Mouse (Mus musculus): Measurements from ENCODE around the gene Bcl6. TPM values are rescaled to one million over a fixed set of nuclear protein-coding genes. Genes with fewer than 3 reads are reported as not detected.

Bcl6 gene
- polyA plus RNA-seq (2012; rRNA removed) (10.8 and 11.9 TPM in 2 replicates), polyA plus RNA-seq (2014; fragmentation: Nextera tagmentation; extraction: Ambion mirVana) (2.5 and 2.7 TPM in 2 replicates)

DNA sequence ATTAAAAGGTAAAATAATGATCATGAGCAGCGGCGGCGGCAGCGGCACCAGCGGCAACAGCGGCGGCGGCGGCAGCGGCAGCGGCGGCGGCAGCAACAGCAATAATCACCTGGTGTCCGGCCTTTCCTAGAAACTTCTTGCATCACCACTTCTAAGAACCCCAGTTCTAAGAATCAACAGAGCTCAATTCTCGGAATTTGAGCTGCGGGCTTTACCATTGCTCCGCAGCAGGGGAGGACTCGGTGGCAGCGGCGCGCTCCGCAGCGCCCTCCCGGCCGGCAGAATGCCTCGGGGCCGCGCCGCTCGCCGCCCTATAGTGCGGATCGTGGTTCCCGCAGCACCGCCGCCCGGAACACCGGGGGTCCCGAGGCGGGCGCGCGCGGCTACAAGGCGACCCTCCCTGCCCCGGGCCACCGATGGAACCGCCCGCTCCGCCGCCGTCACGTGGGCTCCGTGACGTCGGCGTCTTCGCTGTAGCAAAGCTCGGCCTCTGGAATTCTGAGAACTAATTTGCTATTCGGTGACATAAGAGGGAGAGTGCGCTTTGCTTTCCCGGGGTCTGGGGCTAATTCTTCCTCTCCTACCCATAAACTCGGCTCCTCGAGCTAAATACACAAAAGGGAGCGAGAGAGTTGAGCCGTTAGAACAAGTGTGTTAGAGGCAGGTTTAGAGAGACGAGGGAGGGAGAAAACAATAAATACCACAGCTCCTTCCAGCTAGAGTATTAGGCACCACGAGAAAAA lies at the start of gene Bcl6, which contains the start of gene Gm37419:
TSS of gene Bcl6 (minus strand) at position 387 of the 743 bp plus-strand sequence.
TSS of gene Gm37419 (plus strand) at position 17 of the 743 bp plus-strand sequence.
- 2% methylated on average over 68 of the region's 68 CpGs for WGBS
- DNase-seq (ENCODE audit: low spot score): peak; percentile 91
- Histone ChIP-seq H3K27me3 (ENCODE audit: control insufficient read depth, insufficient read depth, low read length) (no peaks in the 10 kb centered on the region; the same call in 1 of the 2 replicates), H3K36me3 (ENCODE audit: control insufficient read depth, insufficient read depth, low read length) (no peaks in the 10 kb centered on the region), H3K27ac (replicated peaks; ENCODE audit: low read depth, low read length) (peak within 1 kb of the TSS; percentile 99), H3K4me2 (replicated peaks; ENCODE audit: low read depth, low read length, severe bottlenecking) (peak within 1 kb of the TSS; percentile 97), H3K9ac (ENCODE audit: low read depth, low read length, severe bottlenecking) (peak within 1 kb of the TSS; percentile 85), H3K9me3 (ENCODE audit: control insufficient read depth, low read length) (no peaks in the 10 kb centered on the region), H3K4me1 (ENCODE audit: control insufficient read depth, insufficient read depth, low read length) (peaks cover 38% of the 10 kb centered on the region), H3K4me3 (replicated peaks; ENCODE audit: low read length) (peak within 1 kb of the TSS; percentile 72)
- ATAC-seq (ENCODE audit: low FRiP score, low read depth): peak; percentile 85
- TF ChIP-seq POLR2A (IDR thresholded peaks at IDR 0.05; ENCODE audit: borderline replicate concordance, extremely low read depth, insufficient read depth, insufficient read length): peak; percentile 65; the same call in 1 of the 2 replicates

DNA sequence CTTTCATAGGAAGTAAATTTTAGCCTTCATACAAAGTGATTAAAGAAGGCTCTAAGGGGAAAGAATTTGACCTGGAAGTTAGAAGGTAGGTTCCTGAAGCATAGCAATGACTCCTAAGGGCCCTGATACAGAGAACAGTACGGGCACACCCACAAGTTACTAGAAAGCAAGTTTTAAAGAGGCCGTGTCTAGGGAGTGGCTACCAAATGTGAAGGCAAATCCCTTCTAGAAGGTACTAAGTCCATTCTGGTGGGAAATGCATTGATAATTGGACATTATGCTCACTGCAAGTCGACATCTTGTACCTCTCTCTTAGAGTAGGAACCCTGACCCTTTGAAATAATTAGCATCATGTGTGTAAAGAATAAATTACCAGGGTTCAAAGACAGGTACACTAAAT lies 47.7 kb upstream of the Bcl6 start:
- 92% methylated on average over 3 of the region's 3 CpGs for WGBS
- Histone ChIP-seq H3K27ac (replicated peaks; ENCODE audit: low read depth, low read length) (no peak overlapping the region), H3K4me2 (replicated peaks; ENCODE audit: low read depth, low read length, severe bottlenecking) (no peak overlapping the region), H3K4me1 (ENCODE audit: control insufficient read depth, insufficient read depth, low read length) (no peaks in the 10 kb centered on the region), H3K4me3 (replicated peaks; ENCODE audit: low read length) (no peak overlapping the region), H3K36me3 (ENCODE audit: control insufficient read depth, insufficient read depth, low read length) (no peaks in the 10 kb centered on the region), H3K9me3 (ENCODE audit: control insufficient read depth, low read length) (0 out of 2 replicates have a peak, but pooled peaks cover 3% of the 10 kb centered on the region), H3K27me3 (ENCODE audit: control insufficient read depth, insufficient read depth, low read length) (no peaks in the 10 kb centered on the region), H3K9ac (ENCODE audit: low read depth, low read length, severe bottlenecking) (no peak overlapping the region)
- no peak for TF ChIP-seq POLR2A (IDR thresholded peaks at IDR 0.05; ENCODE audit: borderline replicate concordance, extremely low read depth, insufficient read depth, insufficient read length)
- ATAC-seq (ENCODE audit: low FRiP score, low read depth) (no peak), DNase-seq (ENCODE audit: low spot score) (no peak)

DNA sequence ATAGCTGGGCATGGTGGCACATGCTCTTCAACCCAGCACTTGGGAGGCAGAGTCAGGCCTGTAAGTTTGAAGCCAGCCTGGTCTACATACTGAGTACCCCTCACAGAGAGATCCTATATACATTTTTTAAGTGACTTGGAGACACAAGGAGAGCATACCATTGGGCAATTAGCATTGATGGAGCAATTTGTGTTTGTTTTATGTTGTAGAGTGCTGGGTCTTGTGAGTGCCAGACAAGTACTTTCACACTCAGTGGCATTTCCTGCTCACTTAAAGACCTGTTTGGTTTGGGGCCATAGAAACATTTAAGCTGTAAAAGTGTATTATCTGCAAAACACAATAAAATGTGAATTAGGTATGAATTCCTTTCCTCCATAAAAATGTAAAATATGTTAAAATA lies 47.1 kb upstream of the Bcl6 start:
- ATAC-seq (ENCODE audit: low FRiP score, low read depth) (no peak), DNase-seq (ENCODE audit: low spot score) (no peak)
- TF ChIP-seq POLR2A (IDR thresholded peaks at IDR 0.05; ENCODE audit: borderline replicate concordance, extremely low read depth, insufficient read depth, insufficient read length): no peak
- Histone ChIP-seq H3K4me2 (replicated peaks; ENCODE audit: low read depth, low read length, severe bottlenecking) (no peak overlapping the region), H3K36me3 (ENCODE audit: control insufficient read depth, insufficient read depth, low read length) (no peaks in the 10 kb centered on the region), H3K9ac (ENCODE audit: low read depth, low read length, severe bottlenecking) (no peak overlapping the region), H3K27ac (replicated peaks; ENCODE audit: low read depth, low read length) (no peak overlapping the region), H3K4me1 (ENCODE audit: control insufficient read depth, insufficient read depth, low read length) (no peaks in the 10 kb centered on the region), H3K27me3 (ENCODE audit: control insufficient read depth, insufficient read depth, low read length) (no peaks in the 10 kb centered on the region), H3K9me3 (ENCODE audit: control insufficient read depth, low read length) (0 out of 2 replicates have a peak, but pooled peaks cover 3% of the 10 kb centered on the region), H3K4me3 (replicated peaks; ENCODE audit: low read length) (no peak overlapping the region)

DNA sequence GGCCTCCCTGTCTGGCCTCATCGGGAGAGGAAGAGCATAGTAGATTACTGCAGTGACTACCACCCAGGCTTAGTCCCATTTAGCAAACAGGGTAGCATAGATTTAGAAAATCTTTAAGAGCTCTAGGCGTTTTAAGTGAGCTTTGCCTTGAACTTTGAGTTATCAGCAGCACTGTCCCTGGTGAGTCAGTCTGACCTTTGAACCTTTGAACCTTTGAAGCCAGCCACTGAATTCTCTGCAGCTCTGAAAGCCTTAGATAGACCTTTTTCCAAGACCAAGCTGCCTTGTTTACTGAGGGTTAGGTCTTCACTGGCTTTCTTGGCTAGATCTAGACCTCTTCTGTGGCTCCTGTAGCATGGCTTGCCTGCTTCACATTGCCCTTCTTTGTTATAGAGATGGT lies 45.8 kb upstream of the Bcl6 start:
- TF ChIP-seq POLR2A (IDR thresholded peaks at IDR 0.05; ENCODE audit: borderline replicate concordance, extremely low read depth, insufficient read depth, insufficient read length): no peak
- H3K36me3 ChIP-seq (ENCODE audit: control insufficient read depth, insufficient read depth, low read length): no peaks in the 10 kb centered on the region
- H3K4me3 ChIP-seq (replicated peaks; ENCODE audit: low read length): no peak overlapping the region
- H3K27me3 ChIP-seq (ENCODE audit: control insufficient read depth, insufficient read depth, low read length): no peaks in the 10 kb centered on the region
- 0 out of 2 replicates have a peak, but pooled peaks cover 3% of the 10 kb centered on the region for H3K9me3 ChIP-seq (ENCODE audit: control insufficient read depth, low read length)
- ATAC-seq (ENCODE audit: low FRiP score, low read depth) (no peak), DNase-seq (ENCODE audit: low spot score) (no peak)
- no peak overlapping the region for H3K9ac ChIP-seq (ENCODE audit: low read depth, low read length, severe bottlenecking)
- H3K4me1 ChIP-seq (ENCODE audit: control insufficient read depth, insufficient read depth, low read length): no peaks in the 10 kb centered on the region
- H3K4me2 ChIP-seq (replicated peaks; ENCODE audit: low read depth, low read length, severe bottlenecking): no peak overlapping the region
- 46% methylated on average over 2 of the region's 2 CpGs for WGBS
- H3K27ac ChIP-seq (replicated peaks; ENCODE audit: low read depth, low read length): no peak overlapping the region

DNA sequence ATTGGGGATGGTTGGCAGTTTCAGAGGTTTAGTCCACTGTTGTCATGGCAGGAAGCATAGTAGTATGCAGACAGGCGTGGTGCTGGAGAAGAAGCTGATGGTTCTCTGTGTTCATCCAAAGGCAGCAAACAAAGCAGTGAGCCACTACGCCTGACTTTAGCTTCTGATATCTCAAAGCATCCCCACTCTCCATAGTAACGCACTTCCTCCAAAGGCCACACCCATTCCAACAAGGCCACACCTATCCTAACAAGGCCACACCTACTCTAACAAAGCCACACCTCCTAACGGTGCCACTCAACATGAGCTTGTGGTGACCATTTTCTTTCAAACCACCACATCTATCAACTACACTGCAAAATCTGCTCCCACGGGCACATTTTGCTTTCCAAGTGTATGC lies 44.6 kb upstream of the Bcl6 start:
- Histone ChIP-seq H3K4me1 (ENCODE audit: control insufficient read depth, insufficient read depth, low read length) (no peaks in the 10 kb centered on the region), H3K27me3 (ENCODE audit: control insufficient read depth, insufficient read depth, low read length) (no peaks in the 10 kb centered on the region), H3K9ac (ENCODE audit: low read depth, low read length, severe bottlenecking) (no peak overlapping the region), H3K4me3 (replicated peaks; ENCODE audit: low read length) (no peak overlapping the region), H3K36me3 (ENCODE audit: control insufficient read depth, insufficient read depth, low read length) (no peaks in the 10 kb centered on the region), H3K4me2 (replicated peaks; ENCODE audit: low read depth, low read length, severe bottlenecking) (no peak overlapping the region), H3K9me3 (ENCODE audit: control insufficient read depth, low read length) (0 out of 2 replicates have a peak, but pooled peaks cover 3% of the 10 kb centered on the region), H3K27ac (replicated peaks; ENCODE audit: low read depth, low read length) (no peak overlapping the region)
- 94% methylated on average over 5 of the region's 5 CpGs for WGBS
- no peak for ATAC-seq (ENCODE audit: low FRiP score, low read depth)
- DNase-seq (ENCODE audit: low spot score): no peak
- no peak for TF ChIP-seq POLR2A (IDR thresholded peaks at IDR 0.05; ENCODE audit: borderline replicate concordance, extremely low read depth, insufficient read depth, insufficient read length)
